Mouse (Mus musculus) spleen, adult 2 months (tissue): Measurements from ENCODE around the gene Fam131c.

Experiments
- CTCF ChIP-seq: fragments of 200-500 bp; IDR thresholded peaks from 2 replicates; pipeline ENCODE4 v1.5.1; 2011; ENCODE audit warnings: mild to moderate bottlenecking, inconsistent platforms; ENCODE audit not compliant: insufficient read depth, insufficient read length, insufficient replicate concordance; ENCODE audit errors: extremely low read depth
- POLR2A ChIP-seq: fragments of 200-500 bp; IDR thresholded peaks from 2 replicates; pipeline ENCODE4 v1.6.1; 2011; ENCODE audit warnings: low read depth, low read length, inconsistent platforms

- TF ChIP-seq CTCF = no peak
- TF ChIP-seq POLR2A = no peak
These were observed 14.4 kb downstream of the Fam131c start for GRCm38 (mm10) chr4:141382406-141382805.
